Mouse (Mus musculus) megakaryocyte, adult 5-6 weeks (primary cell): Measurements from ENCODE around the gene Cebpa. TPM values are rescaled to one million over a fixed set of nuclear protein-coding genes. Genes with fewer than 3 reads are reported as not detected.
A peak's percentile ranks its signal among the peaks of the same experiment; 100 is the strongest.

Experiments
- ATAC-seq: 2 replicates; pipeline ENCODE4 v1.8.0; 2016; ENCODE audit warnings: mild to moderate bottlenecking, inconsistent platforms; ENCODE audit not compliant: poor library complexity, severe bottlenecking
- total RNA-seq, 2 experiments: library from RNA; stranded (forward) in 1 of 2; stranded (reverse) in 1 of 2; fragments of 153-499, 151-499 nt in 1 of 2; fragments of 221-1000, 200-1000 nt in 1 of 2; gene quantifications; 2 replicates each; pipeline versions ENCODE4 v1.2.3 to v1.2.4; 2015 to 2017

The Cebpa gene
- total RNA-seq, 2 experiments from 2014 or later: 22.4 to 57.0 TPM

- ATAC-seq: no peak
These were observed 533 bp downstream of the Cebpa start for GRCm38 (mm10) chr7:35119506-35120145.

- no peak for ATAC-seq
These were observed 1.1 kb downstream of the Cebpa start for GRCm38 (mm10) chr7:35120146-35120691.

- ATAC-seq: no peak
These were observed 2.1 kb downstream of the Cebpa start for GRCm38 (mm10) chr7:35121150-35121549.

GRCm38 (mm10) chr7:35122401-35123320, 3.6 kb downstream of the Cebpa start:
- ATAC-seq: no peak

- no peak for ATAC-seq
These were observed 4.4 kb downstream of the Cebpa start for GRCm38 (mm10) chr7:35123431-35123953.

GRCm38 (mm10) chr7:35124216-35124615, 5.1 kb downstream of the Cebpa start:
- no peak for ATAC-seq

GRCm38 (mm10) chr7:35124745-35125144, 5.7 kb downstream of the Cebpa start:
- peak; percentile 46 for ATAC-seq

- ATAC-seq: no peak
These were observed 6.9 kb downstream of the Cebpa start for GRCm38 (mm10) chr7:35125971-35126370.

- peak; percentile 71 for ATAC-seq
These were observed 7.9 kb downstream of the Cebpa start for GRCm38 (mm10) chr7:35127001-35127400.

GRCm38 (mm10) chr7:35127721-35128120, 8.6 kb downstream of the Cebpa start:
- ATAC-seq: peak; percentile 73

- ATAC-seq: no peak
These were observed 9.8 kb downstream of the Cebpa start for GRCm38 (mm10) chr7:35128677-35129567.

GRCm38 (mm10) chr7:35130059-35130738, 11.1 kb downstream of the Cebpa start:
- ATAC-seq: no peak

GRCm38 (mm10) chr7:35130888-35131287, 11.8 kb downstream of the Cebpa start:
- ATAC-seq: no peak

GRCm38 (mm10) chr7:35131601-35132000, 12.5 kb downstream of the Cebpa start:
- ATAC-seq: no peak

GRCm38 (mm10) chr7:35134621-35135020, 15.5 kb downstream of the Cebpa start:
- no peak for ATAC-seq

- peak; percentile 71 for ATAC-seq
These were observed 18.4 kb downstream of the Cebpa start for GRCm38 (mm10) chr7:35137524-35137923.

GRCm38 (mm10) chr7:35138481-35138880, 19.4 kb downstream of the Cebpa start:
- no peak for ATAC-seq

- ATAC-seq: peak; percentile 71
These were observed 20.8 kb downstream of the Cebpa start for GRCm38 (mm10) chr7:35139880-35140279.

GRCm38 (mm10) chr7:35141519-35141918, 22.4 kb downstream of the Cebpa start:
- ATAC-seq: no peak

GRCm38 (mm10) chr7:35142522-35142921, 23.4 kb downstream of the Cebpa start:
- ATAC-seq: no peak
